Mouse (Mus musculus) adrenal gland, adult 2 months (tissue): ENCODE measurements around the gene Asap2. TPM values are rescaled to one million over a fixed set of nuclear protein-coding genes. Genes with fewer than 3 reads are reported as not detected.

ENCODE experiments used
- DNase-seq: peaks from one replicate; pipeline ENCODE4 v3.0.0; 2021
- polyA plus RNA-seq: library from polyadenylated mRNA; depleted of rRNA; stranded (reverse); fragments of >200 nt; gene quantifications from 2 replicates; pipeline ENCODE4 v1.2.3, GENCODE M21; 2012
- total RNA-seq, 2 experiments: library from RNA; stranded (reverse); gene quantifications; 2 replicates each; pipeline ENCODE4 v1.2.3; 2021

Gene Asap2
- total and polyA plus RNA-seq, 3 experiments, result 10.3 to 22.1 (median 12.1) TPM

GRCm38 (mm10) chr12:21315923-21316868 lies 325.9 kb downstream of the Asap2 start, which contains the start of gene Iah1:
Gene Iah1 (plus strand): TSS chr12:21316389.
- DNase-seq, result peak; percentile 93

DNA sequence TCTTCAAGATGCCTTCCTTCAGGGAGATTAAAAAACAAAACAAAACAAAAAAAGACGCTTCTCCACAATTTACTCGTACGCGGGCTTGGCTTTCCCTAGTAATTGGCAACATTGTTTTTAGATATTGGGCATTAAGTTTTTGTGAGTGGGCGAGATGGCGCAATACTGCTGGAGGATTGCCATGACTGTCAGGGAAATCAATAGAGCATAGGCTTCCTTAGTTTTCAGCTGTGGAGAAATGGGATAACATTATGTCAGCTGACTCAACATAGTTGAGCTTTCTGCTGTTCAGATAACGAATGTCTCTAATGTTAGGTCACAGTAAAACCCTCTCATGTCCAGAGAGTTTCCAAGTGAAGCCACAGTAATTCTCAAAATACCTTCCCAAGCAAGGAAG lies 326.6 kb downstream of the Asap2 start:
- peak; percentile 77 for DNase-seq

DNA sequence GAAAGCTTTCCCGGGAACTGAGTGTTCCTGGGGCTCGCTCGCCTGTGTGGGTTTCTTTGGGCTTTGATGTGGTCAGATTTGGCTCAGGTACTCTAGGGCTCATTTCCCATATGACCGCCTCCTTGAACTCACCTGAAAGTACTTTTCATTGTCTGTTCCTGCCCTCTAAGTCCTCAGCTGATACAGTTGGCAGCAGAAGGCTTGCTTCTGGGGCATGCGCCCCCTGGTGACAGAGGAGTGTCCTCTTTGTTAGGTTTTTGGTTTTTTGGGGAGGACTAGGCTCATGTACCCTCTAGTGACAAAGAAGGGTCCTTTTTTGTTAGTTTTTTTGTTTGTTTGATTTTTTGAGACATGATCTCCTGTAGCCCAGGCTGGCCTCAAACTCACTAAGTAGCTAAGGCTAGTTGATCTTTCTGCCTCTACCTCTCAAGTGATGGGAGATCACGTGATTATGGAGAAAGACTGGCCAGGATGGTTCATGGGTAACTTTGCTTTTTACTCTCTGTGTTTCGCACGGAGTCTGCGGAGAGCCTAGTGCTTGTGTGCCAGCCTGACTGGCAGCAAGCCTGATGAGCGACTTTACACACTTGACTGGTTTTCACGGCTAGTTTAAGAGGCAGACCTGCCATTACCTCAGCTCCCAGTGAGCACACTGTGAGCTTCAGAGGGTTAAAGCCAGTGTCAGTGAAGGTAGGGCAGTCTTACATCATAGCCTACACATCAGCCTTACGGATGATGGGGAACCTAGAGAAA lies 328.1 kb downstream of the Asap2 start:
- peak; percentile 57 for DNase-seq
